Mouse (Mus musculus): Measurements from ENCODE around the gene Dbndd1.
A peak's percentile ranks its signal among the peaks of the same experiment; 100 is the strongest.
"Not testable (repeated sequence)": the region's sequence is repeated elsewhere in the genome, so short reads cannot be mapped to it uniquely, and the experiment has no call there.

Dbndd1 gene

GRCm38 (mm10) chr8:123497699-123498098 lies 17.6 kb downstream of the Dbndd1 start:
- no peak for DNase-seq (ENCODE audit: low read depth, low spot score)

DNA sequence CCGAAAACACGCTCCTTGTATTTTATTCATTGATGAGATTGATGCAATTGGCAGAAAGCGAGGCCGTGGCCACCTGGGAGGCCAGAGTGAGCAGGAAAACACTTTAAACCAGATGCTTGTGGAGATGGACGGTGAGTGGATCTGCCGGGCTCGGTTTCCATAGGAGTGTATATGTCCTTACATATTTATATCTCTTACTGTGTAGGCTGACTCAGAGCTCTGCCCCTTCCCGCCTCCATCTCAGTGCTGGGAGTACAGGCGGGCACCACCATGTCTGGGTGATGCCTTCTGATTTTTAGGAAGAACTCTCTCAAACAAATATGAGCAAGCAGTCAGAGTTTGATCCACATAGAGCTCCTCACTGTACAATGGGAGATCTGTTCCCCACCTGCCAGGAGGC lies 22.4 kb downstream of the Dbndd1 start:
- no peak for DNase-seq (ENCODE audit: low read depth, low spot score)

GRCm38 (mm10) chr8:123491280-123492075 lies 23.8 kb downstream of the Dbndd1 start:
- no peak for DNase-seq (ENCODE audit: low read depth, low spot score)

- DNase-seq (ENCODE audit: low read depth, low spot score), result peak; percentile 35
These were observed 32.6 kb downstream of the Dbndd1 start for GRCm38 (mm10) chr8:123482627-123483026.

DNA sequence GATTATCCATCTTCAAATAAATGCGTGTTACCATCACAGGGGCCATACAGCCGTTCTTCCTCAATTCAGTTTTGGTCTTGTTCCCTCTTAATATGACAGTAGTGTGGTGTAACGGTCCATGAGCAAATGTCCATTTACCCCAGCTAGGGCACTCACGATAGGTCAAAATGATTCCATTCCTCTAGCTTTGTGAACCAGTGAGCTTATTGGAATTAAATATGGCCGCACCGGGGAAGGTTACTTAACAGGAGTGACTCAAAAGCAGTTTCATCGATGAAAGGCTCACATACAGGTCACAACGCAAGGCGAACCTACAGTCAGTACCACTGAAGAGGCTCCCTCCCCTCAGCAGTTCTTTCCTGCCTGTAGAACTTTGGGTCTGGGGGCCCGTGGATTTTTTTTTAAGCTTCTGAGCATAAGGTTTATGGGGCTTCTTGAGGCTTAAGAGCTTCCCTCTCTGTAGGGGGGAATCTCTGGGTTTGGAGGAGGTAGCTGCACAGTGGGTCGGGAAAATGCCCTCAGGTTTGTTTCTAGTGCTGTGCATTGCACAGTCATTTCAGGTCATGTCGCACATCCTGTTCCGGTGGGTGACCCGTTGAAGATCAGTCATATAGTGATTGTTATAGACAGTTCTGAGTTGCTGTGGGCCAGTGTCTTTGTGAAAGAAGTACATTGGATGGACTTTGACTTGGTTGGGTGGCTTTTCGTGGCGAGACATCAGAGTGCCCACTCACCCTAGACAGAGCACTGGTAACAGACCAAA lies 36.6 kb downstream of the Dbndd1 start:
- DNase-seq (ENCODE audit: low read depth, low spot score), result peak; percentile 59

GRCm38 (mm10) chr8:123477737-123478258 lies 37.5 kb downstream of the Dbndd1 start, which contains the start of gene Afg3l1:
Gene Afg3l1 (plus strand): TSS chr8:123477903.
- peak; percentile 96 for DNase-seq (ENCODE audit: low read depth, low spot score)

GRCm38 (mm10) chr8:123476911-123477736 lies 38.1 kb downstream of the Dbndd1 start:
- DNase-seq (ENCODE audit: low read depth, low spot score), result peak; percentile 57

DNA sequence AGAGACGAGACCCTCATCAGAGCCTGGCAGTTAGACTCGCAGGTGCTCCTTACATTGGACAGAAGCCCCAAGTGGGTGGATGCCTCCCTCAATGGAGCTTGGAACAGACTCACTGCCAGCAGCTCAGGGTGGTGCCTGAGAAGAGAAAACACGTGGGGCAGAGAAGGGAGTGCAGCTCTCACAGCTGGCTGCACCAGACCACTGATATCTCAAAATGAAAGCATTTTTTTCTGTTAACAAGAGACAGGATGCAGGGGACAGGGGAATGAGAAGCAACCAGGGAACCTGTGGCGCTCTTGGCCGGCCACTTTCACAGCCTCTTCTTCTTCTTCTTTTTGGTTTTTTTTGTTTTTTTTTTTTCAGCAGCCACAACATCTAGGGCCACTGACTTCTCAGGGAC lies 40.7 kb downstream of the Dbndd1 start:
- DNase-seq (ENCODE audit: low read depth, low spot score), result peak; percentile 82

DNA sequence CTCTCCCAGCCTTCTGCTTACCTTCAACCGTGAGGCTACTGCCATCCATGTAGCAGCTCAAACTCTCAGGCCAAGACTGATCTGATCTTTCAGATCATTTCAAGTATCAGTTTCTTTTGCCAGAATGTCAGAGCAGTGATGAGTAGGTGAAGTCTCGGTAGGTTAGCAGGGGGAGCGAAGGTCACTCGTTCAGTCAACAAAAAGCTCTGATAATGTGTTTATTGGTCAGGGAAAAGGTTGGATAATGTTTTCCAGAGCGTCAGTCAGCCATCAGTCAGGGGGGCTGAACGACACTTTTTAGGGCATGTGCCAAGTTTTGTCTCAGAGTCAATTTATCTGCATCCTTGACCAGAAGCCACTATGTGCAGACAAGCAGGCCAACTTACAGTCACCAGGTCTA lies 42.3 kb downstream of the Dbndd1 start:
- not testable (repeated sequence) for DNase-seq (ENCODE audit: low read depth, low spot score)

DNA sequence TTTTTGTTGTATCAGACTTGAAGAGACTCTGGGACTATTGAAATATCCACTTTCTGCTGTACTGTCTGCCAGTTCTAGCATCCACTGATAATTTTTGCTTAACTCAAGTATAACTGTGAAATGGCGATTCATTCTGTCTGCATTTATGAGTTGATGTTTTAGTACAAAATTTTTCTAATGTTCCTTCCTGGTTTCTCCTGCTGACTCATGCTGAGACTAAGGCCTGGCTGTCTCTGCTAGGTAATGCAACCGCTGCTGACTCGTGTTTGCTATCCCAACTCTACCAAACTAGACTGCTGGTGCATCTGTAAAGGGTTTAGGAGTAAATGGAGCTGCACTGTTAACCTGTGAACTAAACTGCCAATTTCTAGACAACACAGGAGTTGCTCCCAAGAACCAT lies 47.8 kb downstream of the Dbndd1 start:
- DNase-seq (ENCODE audit: low read depth, low spot score), result peak; percentile 19

- DNase-seq (ENCODE audit: low read depth, low spot score), result no peak
These were observed 51.6 kb downstream of the Dbndd1 start for GRCm38 (mm10) chr8:123463651-123464050.
